Mouse (Mus musculus) spleen, embryonic (tissue): Measurements from ENCODE around the gene Tmem205.

Source experiments
- CTCF ChIA-PET: fragments of 350-600 bp; sonication (Branson Sonifier 250); formaldehyde crosslinking; loops from one replicate; lab custom pipeline; 2022; lab: Charles Lee

The Tmem205 gene

GRCm38 (mm10) chr9:21947540-21948130 lies 20.3 kb upstream of the Tmem205 start:
- CTCF ChIA-PET: no interaction called here

GRCm38 (mm10) chr9:21944267-21944666 lies 16.9 kb upstream of the Tmem205 start:
- CTCF ChIA-PET: no interaction called here

GRCm38 (mm10) chr9:21943638-21944037 lies 16.3 kb upstream of the Tmem205 start:
- CTCF ChIA-PET: no interaction called here

- CTCF ChIA-PET: no interaction called here
Observed at GRCm38 (mm10) chr9:21943046-21943445, 15.7 kb upstream of the Tmem205 start.

- CTCF ChIA-PET: no interaction called here
Observed at GRCm38 (mm10) chr9:21938234-21938855, 11.0 kb upstream of the Tmem205 start.

- CTCF ChIA-PET: no interaction called here
Observed at GRCm38 (mm10) chr9:21937711-21938175, 10.4 kb upstream of the Tmem205 start.

- CTCF ChIA-PET: no interaction called here
Observed at GRCm38 (mm10) chr9:21936692-21937570, 9.6 kb upstream of the Tmem205 start, which contains the start of gene Plppr2. Gene Plppr2, plus strand, starts transcription at chr9:21937033.

- CTCF ChIA-PET: no interaction called here
Observed at GRCm38 (mm10) chr9:21935466-21936131, 8.2 kb upstream of the Tmem205 start.

GRCm38 (mm10) chr9:21934021-21934420 lies 6.7 kb upstream of the Tmem205 start:
- CTCF ChIA-PET: no interaction called here

GRCm38 (mm10) chr9:21932445-21933137 lies 5.2 kb upstream of the Tmem205 start:
- CTCF ChIA-PET: no interaction called here

- CTCF ChIA-PET: no interaction called here
Observed at GRCm38 (mm10) chr9:21932006-21932405, 4.7 kb upstream of the Tmem205 start.

- CTCF ChIA-PET: interaction anchor here (0.6 kb wide), 2 partner anchors 38 to 61 kb away, joined by 3 read pairs; no protein-coding TSS in a partner anchor
Observed at GRCm38 (mm10) chr9:21929208-21929607, 1.9 kb upstream of the Tmem205 start.

- CTCF ChIA-PET: no interaction called here
Observed at GRCm38 (mm10) chr9:21926784-21927183, 572 bp downstream of the Tmem205 start.

- CTCF ChIA-PET: no interaction called here
Observed at GRCm38 (mm10) chr9:21926155-21926554, 1.2 kb downstream of the Tmem205 start.

GRCm38 (mm10) chr9:21925506-21925905 lies 1.9 kb downstream of the Tmem205 start:
- CTCF ChIA-PET: no interaction called here

GRCm38 (mm10) chr9:21925034-21925433 lies 2.3 kb downstream of the Tmem205 start:
- CTCF ChIA-PET: no interaction called here

- CTCF ChIA-PET: no interaction called here
Observed at GRCm38 (mm10) chr9:21924099-21924493, 3.3 kb downstream of the Tmem205 start.

- CTCF ChIA-PET: no interaction called here
Observed at GRCm38 (mm10) chr9:21923490-21924098, 3.8 kb downstream of the Tmem205 start.

GRCm38 (mm10) chr9:21923036-21923435 lies 4.3 kb downstream of the Tmem205 start:
- CTCF ChIA-PET: no interaction called here

- CTCF ChIA-PET: no interaction called here
Observed at GRCm38 (mm10) chr9:21918692-21919384, 8.5 kb downstream of the Tmem205 start.
